Mouse (Mus musculus) limb, embryonic 14.5 days (tissue): Measurements from ENCODE around the gene Slc9a8. TPM values are rescaled to one million over a fixed set of nuclear protein-coding genes. Genes with fewer than 3 reads are reported as not detected.

Source experiments
- ATAC-seq: fragments of 200-750 bp; cut with Nextera tagmentation; 2 replicates; pipeline ENCODE4 v1.8.0; 2017; ENCODE audit warnings: low read depth, moderate number of reproducible peaks, moderate TSS enrichment; ENCODE audit not compliant: low FRiP score
- DNase-seq: peaks from one replicate; pipeline ENCODE4 v3.0.0-alpha.2; 2015; ENCODE audit warnings: low spot score
- H3K27ac ChIP-seq: fragments of 300-500 bp; sonication (generic); replicated peaks from 2 replicates; pipeline ENCODE4 v1.5.1; 2014; ENCODE audit warnings: low read depth, mild to moderate bottlenecking, low read length, moderate library complexity, mixed read lengths
- H3K27me3 ChIP-seq: fragments of 300-500 bp; sonication (generic); 2 replicates; pipeline ENCODE4 v1.6.1; 2014; ENCODE audit warnings: low read length, mixed read lengths; ENCODE audit not compliant: control insufficient read depth, insufficient read depth
- H3K36me3 ChIP-seq: fragments of 300-500 bp; sonication (generic); 2 replicates; pipeline ENCODE4 v1.6.1; 2014; ENCODE audit warnings: mild to moderate bottlenecking, low read length, moderate library complexity, mixed read lengths; ENCODE audit not compliant: control insufficient read depth, insufficient read depth
- H3K4me1 ChIP-seq: fragments of 300-500 bp; sonication (generic); 2 replicates; pipeline ENCODE4 v1.6.1; 2014; ENCODE audit warnings: antibody characterized with exemption, low read length, mixed read lengths; ENCODE audit not compliant: control insufficient read depth, insufficient read depth
- H3K4me2 ChIP-seq: fragments of 300-500 bp; sonication (generic); replicated peaks from 2 replicates; pipeline ENCODE4 v1.6.1; 2014; ENCODE audit warnings: low read depth, mild to moderate bottlenecking, low read length, moderate library complexity; ENCODE audit not compliant: severe bottlenecking
- H3K4me3 ChIP-seq: fragments of 300-500 bp; sonication (generic); replicated peaks from 2 replicates; pipeline ENCODE4 v1.5.1; 2014; ENCODE audit warnings: low read length
- H3K9ac ChIP-seq: fragments of 300-500 bp; sonication (generic); 2 replicates; pipeline ENCODE4 v1.6.1; 2014; ENCODE audit warnings: mild to moderate bottlenecking, low read depth, low read length, moderate library complexity; ENCODE audit not compliant: severe bottlenecking
- H3K9me3 ChIP-seq: fragments of 300-500 bp; sonication (generic); 2 replicates; pipeline ENCODE4 v1.6.1; 2016; ENCODE audit warnings: low read length; ENCODE audit not compliant: control insufficient read depth
- POLR2A ChIP-seq: fragments of 200-500 bp; IDR thresholded peaks from 2 replicates; pipeline ENCODE4 v1.8.0; 2012; ENCODE audit warnings: inconsistent platforms, mild to moderate bottlenecking, moderate library complexity, borderline replicate concordance; ENCODE audit not compliant: insufficient read depth, insufficient read length; ENCODE audit errors: extremely low read depth
- WGBS: fragments of 180-500 bp; shearing (Covaris S2); extraction: QIAGEN DNeasy Blood & Tissue Kit; methylation state at CpG from one replicate; pipeline ENCODE4 v1.1.7; 2014; 5-methylcytosine and 5-hydroxymethylcytosine counted together
- polyA plus RNA-seq, 2 experiments: library from polyadenylated mRNA; depleted of rRNA in 1 of 2; stranded (reverse) in 1 of 2; unstranded in 1 of 2; fragments of >200 nt; fragmentation: Nextera tagmentation in 1 of 2; extraction: Ambion mirVana in 1 of 2; gene quantifications; 2 replicates each; pipeline versions ENCODE4 v1.2.1 to v1.2.3; 2012 to 2014

Gene Slc9a8
- polyA plus RNA-seq (2012; rRNA removed): 43.0 and 62.1 TPM in 2 replicates
- 16.7 and 20.1 TPM in 2 replicates for polyA plus RNA-seq (2014; fragmentation: Nextera tagmentation; extraction: Ambion mirVana)

- Histone ChIP-seq H3K4me3 (peak within 1 kb of the TSS; percentile 70), H3K4me1 (peaks cover 11% of the 10 kb centered on the region)
- under 1% methylated on average over 43 of the region's 66 CpGs for WGBS
Measured at GRCm38 (mm10) chr2:167421330-167422149, at the start of gene Slc9a8. Gene Slc9a8, plus strand, starts transcription at chr2:167421712.

GRCm38 (mm10) chr2:167373266-167373665 lies 48.2 kb upstream of the Slc9a8 start:
- no peak overlapping the region for H3K4me3 ChIP-seq
- H3K27ac ChIP-seq: no peak overlapping the region
- ATAC-seq (0 out of 2 replicates have a peak, but pooled peaks have one; percentile 50), DNase-seq (peak; percentile 51)
- no peaks in the 10 kb centered on the region for H3K9me3 ChIP-seq
- H3K27me3 ChIP-seq: no peaks in the 10 kb centered on the region
- TF ChIP-seq POLR2A: no peak
- no peaks in the 10 kb centered on the region for H3K4me1 ChIP-seq
- H3K36me3 ChIP-seq: no peaks in the 10 kb centered on the region
- H3K9ac ChIP-seq: no peak overlapping the region
- H3K4me2 ChIP-seq: no peak overlapping the region
- 57% methylated on average over 5 of the region's 5 CpGs for WGBS

More at GRCm38 (mm10) chr2:167421330-167422149, at the start of gene Slc9a8:
- peak; percentile 81; the same call in 1 of the 2 replicates for TF ChIP-seq POLR2A
- peaks cover 26% of the 10 kb centered on the region for H3K36me3 ChIP-seq
- H3K27me3 ChIP-seq: no peaks in the 10 kb centered on the region
- H3K9me3 ChIP-seq: peaks cover 5% of the 10 kb centered on the region; the same call in 1 of the 2 replicates
- H3K27ac ChIP-seq: peak within 1 kb of the TSS; percentile 96
- peak; percentile 92 for DNase-seq
- ATAC-seq: peak; percentile 96
- peak within 1 kb of the TSS; percentile 70 for H3K4me2 ChIP-seq
- H3K9ac ChIP-seq: peak within 1 kb of the TSS; percentile 91

- DNase-seq (no peak), ATAC-seq (no peak)
- Histone ChIP-seq H3K27me3 (no peaks in the 10 kb centered on the region), H3K4me1 (no peaks in the 10 kb centered on the region), H3K4me3 (no peak overlapping the region), H3K27ac (no peak overlapping the region), H3K4me2 (no peak overlapping the region), H3K9me3 (no peaks in the 10 kb centered on the region), H3K9ac (no peak overlapping the region), H3K36me3 (no peaks in the 10 kb centered on the region)
- TF ChIP-seq POLR2A: no peak
- 86% methylated on average over 12 of the region's 12 CpGs for WGBS
Measured at GRCm38 (mm10) chr2:167374191-167374805, 47.2 kb upstream of the Slc9a8 start.

GRCm38 (mm10) chr2:167375135-167375534 lies 46.4 kb upstream of the Slc9a8 start:
- H3K4me1 ChIP-seq: no peaks in the 10 kb centered on the region
- H3K9me3 ChIP-seq: no peaks in the 10 kb centered on the region
- ATAC-seq: no peak
- DNase-seq: no peak
- TF ChIP-seq POLR2A: no peak
- no peak overlapping the region for H3K27ac ChIP-seq
- H3K36me3 ChIP-seq: no peaks in the 10 kb centered on the region
- no peak overlapping the region for H3K9ac ChIP-seq
- H3K4me2 ChIP-seq: no peak overlapping the region
- H3K4me3 ChIP-seq: no peak overlapping the region
- WGBS: 83% methylated on average over 9 of the region's 9 CpGs
- no peaks in the 10 kb centered on the region for H3K27me3 ChIP-seq

- H3K9ac ChIP-seq: no peak overlapping the region
- no peaks in the 10 kb centered on the region for H3K9me3 ChIP-seq
- ATAC-seq (no peak), DNase-seq (no peak)
- H3K27ac ChIP-seq: no peak overlapping the region
- no peaks in the 10 kb centered on the region for H3K27me3 ChIP-seq
- no peak overlapping the region for H3K4me2 ChIP-seq
- H3K36me3 ChIP-seq: no peaks in the 10 kb centered on the region
- TF ChIP-seq POLR2A: no peak
- 97% methylated on average over 5 of the region's 5 CpGs for WGBS
- H3K4me3 ChIP-seq: no peak overlapping the region
- H3K4me1 ChIP-seq: no peaks in the 10 kb centered on the region
Measured at GRCm38 (mm10) chr2:167375688-167376087, 45.8 kb upstream of the Slc9a8 start.
